Mouse (Mus musculus) gastrocnemius, postnatal 10 days (tissue): ENCODE data around the gene Syndig1. TPM values are rescaled to one million over a fixed set of nuclear protein-coding genes. Genes with fewer than 3 reads are reported as not detected.

Source experiments
- DNase-seq: peaks from one replicate; pipeline ENCODE4 v3.0.0; 2021; ENCODE audit warnings: mixed read lengths
- total RNA-seq, 2 experiments: library from RNA; stranded (reverse); gene quantifications; 2 replicates each; pipeline ENCODE4 v1.2.3; 2021

The Syndig1 gene
- total RNA-seq, 2 experiments from 2014 or later: 0.36 TPM; not detected in 1

DNA sequence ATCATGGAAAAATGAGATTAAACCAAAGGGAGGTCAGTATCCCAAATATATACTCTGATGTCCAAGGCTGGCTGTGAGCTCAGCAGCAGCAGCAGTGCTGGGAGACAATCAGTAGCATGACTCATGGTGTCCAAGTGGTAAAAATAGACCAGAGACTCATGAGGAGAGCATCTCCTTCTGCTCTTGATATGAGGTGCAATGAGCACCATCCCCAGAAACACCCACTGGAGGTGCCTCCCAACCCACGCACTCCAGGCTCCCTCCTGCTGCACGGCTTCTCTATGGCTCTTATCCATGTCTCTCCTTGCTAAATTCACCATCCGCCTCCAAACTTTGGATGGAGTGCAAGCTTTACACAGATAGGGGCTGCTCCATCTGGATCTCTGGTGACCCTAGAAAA lies 44.3 kb downstream of the Syndig1 start:
- no peak for DNase-seq

DNA sequence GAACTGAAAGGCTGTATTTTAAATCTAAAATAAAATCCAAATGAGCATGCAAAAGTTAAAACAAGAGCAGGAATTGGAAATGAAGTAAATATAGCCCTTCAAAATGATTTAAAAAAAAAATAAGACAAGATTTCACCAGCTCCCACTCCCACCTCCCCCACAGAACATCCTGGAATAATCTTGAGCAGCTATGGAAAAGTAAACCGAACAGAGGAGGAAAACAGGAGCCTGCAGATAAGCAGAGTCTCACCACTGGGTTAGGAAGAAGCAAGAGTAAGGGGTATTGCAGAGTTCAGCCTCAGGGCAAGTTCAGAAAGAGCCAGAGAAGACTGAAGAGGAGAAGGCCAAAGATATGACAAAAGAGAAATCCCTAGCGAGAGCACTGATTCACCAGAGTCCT lies 48.9 kb downstream of the Syndig1 start:
- no peak for DNase-seq

DNA sequence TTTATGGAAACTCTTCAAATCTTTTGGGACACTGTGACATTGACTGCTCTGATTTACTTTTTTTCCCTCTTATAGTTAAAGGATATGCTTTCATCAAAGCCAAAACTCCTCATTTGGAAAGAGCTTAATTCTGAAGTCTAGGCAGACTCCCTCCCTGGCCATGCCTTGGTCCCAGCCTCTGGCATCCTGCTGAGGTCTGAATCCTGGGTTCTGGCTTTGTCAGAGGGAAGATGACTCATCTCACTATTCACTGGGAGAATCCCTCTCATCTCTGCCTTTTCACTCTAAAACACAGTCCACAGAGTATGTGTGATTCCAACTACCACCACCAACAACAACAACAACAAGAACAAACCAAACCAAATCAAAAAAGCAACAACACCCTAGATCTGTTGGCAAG lies 58.6 kb downstream of the Syndig1 start:
- no peak for DNase-seq

DNA sequence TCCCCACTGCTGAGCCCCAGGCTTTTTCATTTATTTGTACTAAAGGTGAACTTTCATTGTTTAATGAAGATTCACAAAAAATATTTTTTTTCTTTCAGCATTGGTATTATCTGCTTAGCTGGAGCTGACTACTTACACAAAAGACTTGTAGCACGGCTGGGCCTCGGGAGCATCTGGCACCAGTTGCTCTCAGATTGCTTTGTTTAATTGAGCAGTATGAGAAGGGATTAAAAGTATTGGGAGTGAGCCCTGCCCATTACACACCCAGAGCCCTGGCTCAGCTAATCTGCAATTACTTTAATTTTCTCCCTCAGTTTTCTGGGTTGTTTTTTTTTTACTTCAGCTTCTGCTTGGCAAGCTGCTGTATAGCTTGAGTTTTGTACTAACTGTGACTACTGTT lies 62.6 kb downstream of the Syndig1 start:
- no peak for DNase-seq

DNA sequence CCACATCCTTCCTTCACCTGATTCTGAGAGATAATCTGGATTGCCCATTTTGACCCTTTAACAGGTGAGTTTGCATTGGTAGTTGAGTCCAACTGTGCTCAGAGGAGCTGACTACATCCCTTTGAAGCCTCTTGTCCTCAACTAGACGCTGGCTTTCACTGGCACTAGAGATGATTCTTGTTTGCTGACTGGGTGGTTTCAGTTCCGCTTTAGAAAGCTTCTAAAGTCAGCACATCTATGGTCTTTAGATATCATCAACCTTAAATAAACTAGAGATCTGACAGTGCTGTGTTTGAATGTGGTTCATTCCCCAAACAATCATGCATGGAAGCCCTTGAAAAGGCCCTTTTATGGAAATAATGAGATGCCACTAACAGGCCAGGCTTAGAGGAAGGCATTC lies 67.3 kb downstream of the Syndig1 start:
- no peak for DNase-seq

DNA sequence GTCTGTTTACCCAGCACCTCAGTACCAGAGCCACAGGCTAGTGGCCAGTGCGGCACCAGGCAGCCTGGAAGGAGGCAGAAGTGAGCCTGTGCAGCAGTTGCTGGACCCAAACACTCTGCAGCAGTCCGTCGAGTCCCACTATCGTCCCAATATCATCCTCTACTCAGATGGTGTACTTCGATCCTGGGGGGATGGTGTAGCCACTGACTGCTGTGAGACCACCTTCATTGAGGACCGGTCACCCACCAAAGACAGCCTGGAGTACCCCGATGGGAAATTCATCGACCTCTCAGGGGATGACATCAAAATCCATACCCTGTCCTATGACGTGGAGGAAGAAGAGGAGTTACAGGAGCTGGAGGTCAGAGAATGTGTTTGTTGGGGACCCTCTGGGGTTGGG lies 70.6 kb downstream of the Syndig1 start:
- no peak for DNase-seq

DNA sequence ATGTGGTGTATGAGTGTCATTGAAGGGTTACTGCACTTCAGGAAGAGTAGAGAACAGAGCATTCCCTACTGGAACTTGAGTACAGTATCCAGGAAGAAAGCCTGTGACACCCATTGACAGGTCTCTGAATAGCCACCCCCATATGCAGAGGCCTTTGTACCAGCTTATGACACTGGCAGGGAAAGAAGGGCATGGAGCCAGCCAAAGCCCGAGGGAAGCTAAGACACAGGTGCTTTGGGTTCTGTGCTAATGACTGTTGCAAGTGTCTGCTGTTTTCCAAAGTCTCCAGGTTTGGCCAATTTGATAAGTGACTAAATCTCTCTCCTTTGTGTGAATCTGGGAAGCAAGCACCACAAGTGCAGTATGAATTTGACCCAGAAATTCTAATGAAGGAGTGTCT lies 71.6 kb downstream of the Syndig1 start:
- DNase-seq: no peak

DNA sequence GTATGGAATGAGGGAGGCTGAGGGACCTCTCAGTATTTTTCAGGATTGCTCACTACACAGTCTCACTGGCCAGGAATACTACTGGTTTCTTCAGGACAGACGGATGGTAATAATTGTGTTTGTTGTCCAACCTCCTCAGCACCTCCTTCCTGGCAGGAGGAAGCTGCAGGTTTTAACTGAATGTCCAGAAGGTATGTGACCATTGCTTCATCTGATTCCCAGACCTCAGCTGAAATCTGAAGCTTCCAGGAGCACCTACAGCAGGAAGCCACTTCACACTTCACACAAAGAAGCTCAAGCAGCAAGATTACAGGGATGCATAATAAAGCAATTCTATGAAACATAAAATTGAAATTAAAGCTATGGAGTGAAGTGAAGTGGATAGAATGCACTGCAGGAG lies 75.4 kb downstream of the Syndig1 start:
- DNase-seq: no peak

DNA sequence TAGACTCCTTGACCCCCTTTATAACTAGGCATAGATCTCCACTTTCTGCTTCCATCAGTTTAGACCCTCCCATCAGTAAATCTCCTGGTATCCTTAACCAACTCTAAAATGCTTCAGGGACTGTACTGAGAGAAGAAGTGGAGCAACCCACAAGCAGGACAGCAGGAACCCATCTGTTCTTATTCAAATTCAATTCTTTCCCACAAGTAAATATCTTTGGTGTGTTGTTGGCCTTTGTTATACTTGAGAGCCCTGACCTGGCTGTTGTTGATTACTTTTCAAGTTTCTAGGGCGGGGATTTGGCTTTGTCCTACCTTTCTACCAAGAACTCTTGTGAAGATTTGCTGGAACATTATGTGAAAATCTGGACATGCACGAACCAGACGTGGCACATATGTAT lies 77.7 kb downstream of the Syndig1 start:
- DNase-seq: no peak

DNA sequence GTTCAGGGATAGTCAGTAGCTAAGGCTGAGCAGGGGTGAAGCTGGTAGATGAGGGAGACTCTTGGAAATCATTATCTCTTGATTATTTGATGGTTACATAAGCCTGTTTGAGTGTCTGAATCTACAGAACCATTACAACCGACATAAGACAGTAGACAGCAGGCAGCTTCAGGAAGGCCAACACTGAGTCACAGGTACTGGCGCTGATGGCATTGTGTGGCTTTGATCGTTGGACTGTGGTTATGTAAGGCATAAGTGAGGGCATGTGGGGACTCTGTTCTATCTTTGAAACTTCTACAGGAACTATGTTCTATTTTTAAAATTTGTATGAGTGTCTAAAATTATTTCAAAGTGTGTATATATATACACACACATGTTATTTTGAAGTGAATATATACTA lies 88.2 kb downstream of the Syndig1 start:
- no peak for DNase-seq

DNA sequence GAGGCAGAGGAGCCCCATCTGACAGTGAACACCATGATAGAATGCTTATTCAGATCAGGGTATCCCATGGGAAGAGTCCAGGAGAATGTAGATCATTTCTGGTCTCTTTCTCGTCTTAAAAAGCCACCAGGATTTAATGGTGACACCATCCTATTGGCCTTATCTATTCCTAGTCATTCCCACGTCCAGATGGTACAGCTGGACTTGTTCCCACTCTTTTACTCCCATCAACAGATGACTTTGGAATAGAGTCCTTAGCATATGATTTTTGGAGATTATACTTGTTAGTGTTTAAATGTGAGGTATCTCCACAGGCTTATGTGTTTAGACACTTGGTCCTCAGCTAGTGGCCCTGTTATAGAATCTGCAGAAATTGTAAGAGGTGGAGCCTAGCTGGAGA lies 94.5 kb downstream of the Syndig1 start:
- no peak for DNase-seq

DNA sequence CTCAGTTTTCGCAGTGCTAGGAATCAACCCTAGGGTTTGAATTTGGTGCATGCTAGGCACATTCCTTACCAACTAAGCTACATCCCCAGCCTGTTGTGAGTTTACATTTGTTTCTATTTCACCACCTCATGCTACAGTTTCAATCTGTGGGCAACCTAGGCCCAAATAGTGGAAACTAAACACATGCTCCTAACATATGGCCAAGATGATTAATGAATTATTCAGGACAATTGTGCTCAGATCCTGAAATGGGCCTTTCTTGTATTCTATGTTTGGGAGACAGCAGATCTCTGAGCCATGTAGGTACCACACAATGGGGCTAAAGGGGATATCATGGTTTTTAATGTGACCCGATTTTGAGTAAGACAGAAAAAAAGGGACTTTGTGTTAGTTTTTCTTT lies 96.9 kb downstream of the Syndig1 start:
- DNase-seq: no peak

DNA sequence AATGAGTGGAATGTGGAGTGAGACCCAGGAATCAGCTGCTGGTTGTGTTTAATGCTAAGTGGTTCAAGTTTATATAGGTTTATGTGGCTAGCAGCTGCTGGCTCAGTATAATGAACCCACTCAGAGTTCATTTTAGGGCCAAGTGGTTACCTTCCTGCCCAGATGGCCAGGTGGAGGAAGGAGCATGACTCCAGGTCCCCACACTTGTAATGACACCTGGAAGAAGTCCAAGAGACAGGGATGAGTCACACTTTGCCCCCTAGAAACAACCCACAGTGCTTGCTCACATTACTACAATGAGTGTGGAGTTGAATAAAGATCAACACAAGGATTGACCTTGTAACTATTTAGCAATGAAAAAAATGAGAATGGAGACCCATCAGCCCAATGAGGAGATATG lies 98.0 kb downstream of the Syndig1 start:
- DNase-seq: no peak

DNA sequence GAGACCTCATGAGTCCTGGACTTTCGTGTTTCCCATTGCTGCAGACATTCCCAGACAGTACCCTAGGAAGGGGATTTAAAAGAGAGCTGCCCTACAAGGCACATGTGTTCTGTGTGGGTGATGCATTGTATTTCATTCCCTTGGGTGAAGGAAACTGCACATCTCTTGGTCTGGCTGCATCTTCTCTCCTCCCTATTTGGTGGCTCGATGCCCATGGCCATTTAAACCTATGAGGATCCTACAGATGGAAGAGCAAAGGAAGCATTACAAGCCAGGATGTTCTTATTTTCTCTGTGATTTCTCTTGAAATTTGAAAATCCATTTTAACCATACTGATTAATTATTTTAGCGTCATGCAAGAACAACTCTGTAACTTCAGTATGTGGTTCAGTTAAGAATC lies 98.5 kb downstream of the Syndig1 start:
- no peak for DNase-seq

DNA sequence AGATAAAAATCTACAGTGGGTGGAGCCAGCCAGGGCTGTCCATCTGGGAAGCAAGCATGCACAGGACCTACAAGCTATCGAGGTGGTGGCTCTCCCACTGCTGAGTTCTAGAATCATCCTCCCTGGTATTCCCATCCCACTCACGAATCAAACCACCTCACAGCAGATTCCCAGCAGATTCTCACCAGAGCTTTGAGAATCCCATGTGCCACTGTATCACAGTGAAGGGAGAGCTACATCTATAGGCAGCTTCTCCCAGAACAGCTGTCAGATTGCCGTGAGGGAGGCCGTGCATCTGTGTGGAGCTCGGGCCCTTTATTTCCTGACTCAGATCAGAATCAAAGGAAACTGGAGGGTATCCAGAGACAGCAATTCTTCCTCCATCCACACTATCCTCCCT lies 101.0 kb downstream of the Syndig1 start:
- no peak for DNase-seq

DNA sequence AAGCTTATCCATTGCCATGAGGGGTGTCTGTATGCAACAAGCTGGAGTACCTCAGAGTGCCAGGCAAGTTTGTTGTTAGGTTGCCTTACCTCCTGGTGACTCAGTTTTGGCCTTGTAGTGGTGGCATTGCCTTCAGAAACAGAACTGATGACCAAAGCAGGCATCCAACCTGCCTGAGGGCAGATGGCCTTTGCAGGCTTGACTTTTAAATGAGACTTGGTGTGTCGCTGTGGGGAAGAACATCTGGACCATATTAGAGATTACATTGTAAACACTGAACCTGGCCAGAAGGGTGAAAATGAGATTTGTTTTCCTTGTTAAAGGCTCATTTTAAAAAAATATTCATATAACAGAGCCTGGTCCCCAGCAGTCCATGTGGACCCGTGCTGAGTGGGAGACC lies 102.1 kb downstream of the Syndig1 start:
- DNase-seq: no peak

DNA sequence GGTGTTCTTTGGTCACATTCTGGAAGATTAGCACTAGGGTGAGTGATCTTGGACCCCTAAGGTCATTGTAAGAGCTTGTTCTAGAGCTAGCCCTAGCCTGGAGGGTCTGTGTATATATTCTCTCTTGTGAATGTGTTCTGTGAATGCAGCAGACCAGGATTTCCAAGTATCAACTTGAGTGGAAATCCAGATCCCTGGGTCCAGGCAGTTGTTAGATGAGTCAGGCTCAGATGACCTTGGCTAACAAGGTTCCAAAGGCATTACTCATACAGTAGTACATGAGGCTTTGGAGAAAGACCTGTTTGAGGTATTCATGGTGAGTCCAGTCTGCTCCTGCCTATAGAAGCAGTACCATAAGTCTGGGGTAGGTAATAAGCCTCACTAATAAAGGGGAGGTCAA lies 103.1 kb downstream of the Syndig1 start:
- DNase-seq: no peak

DNA sequence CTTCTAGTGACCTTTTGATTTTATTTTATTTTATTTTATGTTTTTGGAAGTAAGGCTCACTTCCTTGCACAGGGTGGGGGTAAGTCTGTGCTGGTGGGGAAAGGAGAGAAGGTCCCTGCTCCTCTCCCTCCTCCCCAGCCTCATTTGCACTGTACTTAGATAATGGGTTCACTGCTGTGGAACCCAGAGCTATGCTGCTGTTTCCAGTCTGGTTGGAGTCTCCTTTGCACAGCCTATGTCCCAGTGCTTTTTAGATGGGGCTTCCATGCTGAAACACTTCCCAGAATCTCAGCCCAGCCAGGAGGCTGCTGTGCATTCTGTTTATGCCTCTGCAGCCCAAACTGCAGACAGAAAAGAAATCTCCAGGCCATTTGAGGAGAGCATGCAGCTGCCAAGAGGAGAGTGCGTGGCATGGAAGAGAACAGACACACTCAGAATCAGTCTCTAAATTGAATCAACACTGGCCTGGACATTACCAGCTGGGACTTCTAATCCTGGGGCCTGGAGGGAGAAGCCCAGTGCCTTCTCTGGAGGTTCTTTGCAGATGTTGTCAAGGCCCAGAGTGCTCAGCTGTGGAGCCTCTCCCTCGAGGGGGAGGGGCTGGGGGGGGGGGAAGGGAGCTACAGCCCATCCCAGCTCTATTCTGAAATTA lies 104.4 kb downstream of the Syndig1 start:
- DNase-seq: no peak

DNA sequence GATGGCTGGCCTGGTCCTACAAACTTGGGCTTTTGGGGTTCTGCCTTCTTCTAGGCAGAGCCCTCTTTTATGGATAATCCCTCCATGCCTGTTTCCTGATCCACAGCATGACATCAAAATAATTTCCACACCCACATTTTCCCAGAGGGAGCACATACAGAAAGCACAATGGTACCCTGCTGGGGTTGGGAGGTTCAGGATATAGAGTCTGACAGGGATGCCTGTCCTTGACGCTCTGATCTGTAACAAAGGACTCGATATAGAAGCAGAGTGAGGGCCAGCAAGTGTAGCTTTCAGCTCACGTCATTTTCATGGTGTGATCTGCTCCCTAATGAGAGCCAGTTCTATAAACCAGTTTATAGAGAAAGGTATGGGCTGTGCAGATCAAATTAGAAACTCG lies 105.1 kb downstream of the Syndig1 start:
- DNase-seq: no peak

DNA sequence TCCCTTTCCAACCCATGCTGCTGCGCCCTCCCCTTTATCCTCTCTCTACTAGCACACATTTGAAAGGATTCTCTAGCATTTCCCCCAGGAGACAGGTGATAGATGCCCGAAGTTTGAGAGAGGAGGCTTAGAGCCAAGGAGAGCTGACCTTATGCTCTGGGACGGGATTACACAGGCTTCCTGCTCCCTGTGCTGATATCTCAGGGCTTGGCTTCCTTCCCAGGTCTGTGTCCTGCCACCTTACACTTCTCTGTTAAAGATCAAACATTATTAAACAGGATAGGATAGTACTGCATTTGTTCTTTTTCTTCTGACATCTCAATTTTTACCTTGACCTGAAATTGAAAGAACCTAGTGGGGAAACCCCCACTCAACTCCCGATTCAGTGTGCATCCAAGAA lies 109.8 kb downstream of the Syndig1 start:
- no peak for DNase-seq

DNA sequence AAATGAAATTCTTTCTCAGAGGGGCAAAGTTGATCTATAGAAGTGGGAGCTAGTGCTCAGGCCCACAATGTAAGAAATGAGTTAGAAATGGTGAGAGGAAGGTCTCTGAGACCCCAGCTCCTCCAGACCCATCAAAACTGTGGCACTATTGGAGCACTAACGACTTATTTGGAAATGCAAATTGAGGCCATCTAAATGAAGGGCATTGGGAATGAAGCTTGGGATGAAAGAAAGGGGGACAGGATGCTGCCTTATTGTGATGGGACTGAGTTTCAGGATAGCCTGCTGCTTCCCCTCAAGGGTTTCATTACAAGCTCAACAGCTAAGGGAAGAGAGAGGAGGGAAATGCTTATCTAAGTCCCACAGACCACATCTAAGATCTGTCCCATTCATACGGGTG lies 110.6 kb downstream of the Syndig1 start:
- DNase-seq: no peak

DNA sequence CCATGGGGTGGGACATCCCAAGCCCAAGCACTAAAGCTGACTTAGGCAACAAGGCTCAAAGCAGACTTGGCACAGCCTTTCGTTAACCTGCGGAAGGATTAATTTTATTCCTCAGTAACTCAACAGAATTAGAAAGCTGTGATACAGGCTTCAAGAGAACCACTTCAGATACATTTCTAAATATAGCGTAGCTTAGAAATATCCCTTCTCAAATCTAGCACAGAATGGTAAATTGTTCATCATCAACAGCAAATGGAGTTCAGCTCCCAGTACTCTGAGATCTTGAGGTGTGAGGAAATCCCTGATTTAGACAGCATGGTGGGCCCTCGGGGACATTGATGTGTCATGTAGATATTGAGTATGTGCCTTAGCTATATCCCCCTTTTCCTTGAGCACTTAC lies 121.6 kb downstream of the Syndig1 start:
- no peak for DNase-seq

DNA sequence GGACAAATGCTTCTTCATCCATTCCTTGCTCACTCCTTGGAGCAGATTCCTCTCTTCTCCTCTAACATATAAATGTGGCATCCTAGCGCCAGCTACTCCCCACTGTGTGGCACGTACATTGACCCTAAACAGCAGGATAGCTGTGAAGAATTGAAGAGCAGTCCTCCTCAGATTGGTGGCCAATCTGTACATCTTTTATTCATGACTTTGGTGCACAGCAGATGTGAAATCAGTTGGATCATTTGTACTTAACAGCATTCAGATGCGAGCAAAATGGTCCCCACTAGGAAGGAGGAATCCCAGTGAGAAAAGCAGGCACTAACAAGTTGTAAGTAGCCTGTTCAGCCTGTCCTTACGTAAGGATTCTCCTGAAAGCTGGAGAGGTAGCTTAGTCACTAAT lies 142.0 kb downstream of the Syndig1 start:
- no peak for DNase-seq

DNA sequence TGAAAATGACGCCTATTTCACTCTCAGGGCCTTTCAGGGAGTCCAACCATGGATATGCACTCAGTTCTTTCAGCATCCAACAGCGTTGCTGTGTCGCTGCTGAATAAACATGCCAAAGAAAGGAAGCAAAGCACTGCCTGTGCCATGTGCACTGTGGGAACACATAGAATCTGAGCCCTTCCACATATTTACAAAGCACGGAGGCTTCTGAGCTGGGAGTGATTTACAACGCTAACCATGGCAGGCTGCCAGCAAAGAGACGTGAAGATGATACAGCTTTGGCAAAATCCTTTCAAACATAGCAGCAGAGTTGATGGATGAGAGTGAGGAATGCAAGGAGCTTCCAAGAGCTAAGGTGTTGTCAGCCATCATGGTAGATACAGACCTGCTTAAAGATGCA lies 144.6 kb downstream of the Syndig1 start:
- DNase-seq: peak; percentile 5

DNA sequence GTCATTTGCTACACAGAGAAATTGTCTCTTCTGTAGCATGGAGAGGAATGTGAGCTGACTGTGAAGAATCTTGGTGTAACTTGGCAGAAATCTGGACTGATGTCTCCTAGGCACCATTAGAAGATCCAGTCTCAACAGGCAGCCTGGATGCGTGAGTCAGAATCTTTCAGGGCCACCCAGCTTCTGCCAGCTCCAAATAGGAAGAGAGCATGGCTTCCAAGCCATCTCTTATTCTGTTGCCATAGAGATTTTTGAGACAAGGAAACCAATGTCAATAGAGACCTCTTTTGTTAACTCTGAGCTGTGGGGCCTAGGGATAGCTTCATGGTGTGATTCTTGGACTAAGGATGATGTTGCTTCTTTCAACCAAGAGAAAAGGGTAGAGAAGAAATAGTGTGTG lies 151.4 kb downstream of the Syndig1 start:
- DNase-seq: no peak
